Mouse (Mus musculus) bone marrow macrophage, adult 2 months (primary cell): ENCODE data around the gene Fam76a.

Experiments used
- CTCF ChIP-seq: IDR thresholded peaks from 2 replicates; pipeline ENCODE4 v1.5.1; 2012; ENCODE audit warnings: low read depth, mild to moderate bottlenecking, low read length, moderate library complexity
- POLR2A ChIP-seq: IDR thresholded peaks from 2 replicates; pipeline ENCODE4 v1.6.1; 2012; ENCODE audit warnings: mild to moderate bottlenecking, low read depth, low read length, borderline replicate concordance

- TF ChIP-seq CTCF = no peak
- TF ChIP-seq POLR2A = no peak
These were observed 51.2 kb downstream of the Fam76a start for GRCm38 (mm10) chr4:132871116-132871515.
